Mouse (Mus musculus) limb, embryonic 14.5 days (tissue): ENCODE data around the gene Ttc9. TPM values are rescaled to one million over a fixed set of nuclear protein-coding genes. Genes with fewer than 3 reads are reported as not detected.

Experiments
- ATAC-seq: fragments of 200-750 bp; cut with Nextera tagmentation; 2 replicates; pipeline ENCODE4 v1.8.0; 2017; ENCODE audit warnings: low read depth, moderate number of reproducible peaks, moderate TSS enrichment; ENCODE audit not compliant: low FRiP score
- DNase-seq: peaks from one replicate; pipeline ENCODE4 v3.0.0-alpha.2; 2015; ENCODE audit warnings: low spot score
- H3K27ac ChIP-seq: fragments of 300-500 bp; sonication (generic); replicated peaks from 2 replicates; pipeline ENCODE4 v1.5.1; 2014; ENCODE audit warnings: low read depth, mild to moderate bottlenecking, low read length, moderate library complexity, mixed read lengths
- H3K27me3 ChIP-seq: fragments of 300-500 bp; sonication (generic); 2 replicates; pipeline ENCODE4 v1.6.1; 2014; ENCODE audit warnings: low read length, mixed read lengths; ENCODE audit not compliant: control insufficient read depth, insufficient read depth
- H3K36me3 ChIP-seq: fragments of 300-500 bp; sonication (generic); 2 replicates; pipeline ENCODE4 v1.6.1; 2014; ENCODE audit warnings: mild to moderate bottlenecking, low read length, moderate library complexity, mixed read lengths; ENCODE audit not compliant: control insufficient read depth, insufficient read depth
- H3K4me1 ChIP-seq: fragments of 300-500 bp; sonication (generic); 2 replicates; pipeline ENCODE4 v1.6.1; 2014; ENCODE audit warnings: antibody characterized with exemption, low read length, mixed read lengths; ENCODE audit not compliant: control insufficient read depth, insufficient read depth
- H3K4me2 ChIP-seq: fragments of 300-500 bp; sonication (generic); replicated peaks from 2 replicates; pipeline ENCODE4 v1.6.1; 2014; ENCODE audit warnings: low read depth, mild to moderate bottlenecking, low read length, moderate library complexity; ENCODE audit not compliant: severe bottlenecking
- H3K4me3 ChIP-seq: fragments of 300-500 bp; sonication (generic); replicated peaks from 2 replicates; pipeline ENCODE4 v1.5.1; 2014; ENCODE audit warnings: low read length
- H3K9ac ChIP-seq: fragments of 300-500 bp; sonication (generic); 2 replicates; pipeline ENCODE4 v1.6.1; 2014; ENCODE audit warnings: mild to moderate bottlenecking, low read depth, low read length, moderate library complexity; ENCODE audit not compliant: severe bottlenecking
- H3K9me3 ChIP-seq: fragments of 300-500 bp; sonication (generic); 2 replicates; pipeline ENCODE4 v1.6.1; 2016; ENCODE audit warnings: low read length; ENCODE audit not compliant: control insufficient read depth
- POLR2A ChIP-seq: fragments of 200-500 bp; IDR thresholded peaks from 2 replicates; pipeline ENCODE4 v1.8.0; 2012; ENCODE audit warnings: inconsistent platforms, mild to moderate bottlenecking, moderate library complexity, borderline replicate concordance; ENCODE audit not compliant: insufficient read depth, insufficient read length; ENCODE audit errors: extremely low read depth
- WGBS: fragments of 180-500 bp; shearing (Covaris S2); extraction: QIAGEN DNeasy Blood & Tissue Kit; methylation state at CpG from one replicate; pipeline ENCODE4 v1.1.7; 2014; 5-methylcytosine and 5-hydroxymethylcytosine counted together
- polyA plus RNA-seq, 2 experiments: library from polyadenylated mRNA; depleted of rRNA in 1 of 2; stranded (reverse) in 1 of 2; unstranded in 1 of 2; fragments of >200 nt; fragmentation: Nextera tagmentation in 1 of 2; extraction: Ambion mirVana in 1 of 2; gene quantifications; 2 replicates each; pipeline versions ENCODE4 v1.2.1 to v1.2.3; 2012 to 2014

The Ttc9 gene
- polyA plus RNA-seq, 2 experiments = 1.1 to 1.2 TPM

DNA sequence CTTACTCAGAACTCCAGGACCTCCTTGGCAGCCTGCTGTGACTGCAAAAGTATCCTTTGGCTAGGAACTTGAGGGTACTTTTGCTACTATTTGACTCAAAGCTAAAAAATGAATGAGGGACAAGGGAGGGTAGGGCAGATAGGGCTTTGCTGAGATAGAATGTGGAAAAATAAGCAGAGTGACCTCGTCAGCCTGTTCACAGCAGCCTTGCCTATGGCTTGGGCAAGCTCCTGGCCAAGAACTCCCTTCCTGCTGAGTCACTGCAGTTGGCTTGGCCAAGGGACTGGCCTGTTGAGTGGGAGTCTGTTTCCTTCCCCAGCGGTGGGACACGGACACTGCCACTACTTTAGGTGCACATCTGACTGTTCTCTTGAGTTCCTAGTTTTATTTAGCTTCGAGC, 57.5 kb downstream of the Ttc9 start:
- H3K27me3 ChIP-seq = no peaks in the 10 kb centered on the region
- H3K9ac ChIP-seq = no peak overlapping the region
- no peaks in the 10 kb centered on the region for H3K9me3 ChIP-seq
- H3K36me3 ChIP-seq = no peaks in the 10 kb centered on the region
- DNase-seq (no peak), ATAC-seq (no peak)
- H3K4me3 ChIP-seq = no peak overlapping the region
- WGBS = 78% methylated on average over 4 of the region's 4 CpGs
- H3K4me1 ChIP-seq = no peaks in the 10 kb centered on the region
- TF ChIP-seq POLR2A = no peak
- H3K27ac ChIP-seq = no peak overlapping the region
- no peak overlapping the region for H3K4me2 ChIP-seq

DNA sequence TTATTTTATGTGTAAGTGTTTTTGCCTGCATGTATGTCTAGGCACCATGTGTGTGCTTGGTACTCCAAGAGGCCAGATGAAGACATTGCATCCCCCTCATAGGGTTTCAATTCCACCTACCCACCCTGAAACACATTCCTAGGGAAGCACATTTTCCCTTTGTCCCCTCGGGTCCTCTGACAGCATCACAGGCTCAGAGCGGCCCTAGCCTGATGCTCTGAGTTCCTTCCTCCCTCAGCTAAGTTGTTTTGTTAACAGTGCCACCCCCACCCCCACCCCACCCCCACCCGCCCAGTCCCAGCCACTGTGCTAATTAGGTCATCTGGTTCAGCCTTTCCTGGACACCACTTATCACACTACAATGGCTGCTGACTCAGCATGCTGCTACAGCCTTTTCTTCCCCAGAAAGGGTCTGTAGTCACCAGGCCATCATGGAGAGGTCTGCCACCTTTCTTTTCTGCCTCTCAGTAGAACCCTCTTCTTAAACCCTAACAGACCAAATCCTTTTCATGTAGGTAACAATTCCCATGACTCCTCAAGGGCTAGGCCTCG, 58.5 kb downstream of the Ttc9 start:
- Histone ChIP-seq H3K9ac (no peak overlapping the region), H3K4me1 (no peaks in the 10 kb centered on the region), H3K4me2 (no peak overlapping the region), H3K9me3 (no peaks in the 10 kb centered on the region), H3K27me3 (no peaks in the 10 kb centered on the region), H3K27ac (no peak overlapping the region), H3K36me3 (no peaks in the 10 kb centered on the region), H3K4me3 (no peak overlapping the region)
- DNase-seq (no peak), ATAC-seq (no peak)
- no peak for TF ChIP-seq POLR2A
- WGBS = 47% methylated on average over 4 of the region's 4 CpGs

DNA sequence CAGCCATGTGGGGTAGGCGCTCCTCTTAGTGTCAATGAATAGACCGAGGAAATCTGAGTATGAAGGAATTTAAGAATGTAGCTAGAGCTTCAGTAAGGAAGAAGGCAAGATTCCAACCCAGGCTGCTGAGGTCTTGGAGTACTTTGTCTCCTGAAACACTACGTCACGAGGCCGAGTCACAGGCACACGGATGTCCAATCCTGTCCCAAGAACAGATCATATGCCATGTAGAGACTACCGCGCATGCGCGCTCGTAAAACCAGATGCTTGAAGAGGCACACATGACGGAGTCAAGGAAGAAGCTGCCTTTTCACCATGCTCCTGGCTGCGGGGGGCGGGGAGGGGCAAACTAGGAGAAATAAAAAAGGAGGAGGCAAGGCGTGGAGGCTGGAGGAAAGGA, 59.1 kb downstream of the Ttc9 start:
- no peak overlapping the region for H3K27ac ChIP-seq
- no peaks in the 10 kb centered on the region for H3K36me3 ChIP-seq
- no peak for TF ChIP-seq POLR2A
- H3K4me2 ChIP-seq = no peak overlapping the region
- H3K27me3 ChIP-seq = no peaks in the 10 kb centered on the region
- no peaks in the 10 kb centered on the region for H3K4me1 ChIP-seq
- H3K9me3 ChIP-seq = no peaks in the 10 kb centered on the region
- no peak overlapping the region for H3K4me3 ChIP-seq
- H3K9ac ChIP-seq = no peak overlapping the region
- DNase-seq = no peak
- 92% methylated on average over 15 of the region's 15 CpGs for WGBS
- ATAC-seq = no peak

DNA sequence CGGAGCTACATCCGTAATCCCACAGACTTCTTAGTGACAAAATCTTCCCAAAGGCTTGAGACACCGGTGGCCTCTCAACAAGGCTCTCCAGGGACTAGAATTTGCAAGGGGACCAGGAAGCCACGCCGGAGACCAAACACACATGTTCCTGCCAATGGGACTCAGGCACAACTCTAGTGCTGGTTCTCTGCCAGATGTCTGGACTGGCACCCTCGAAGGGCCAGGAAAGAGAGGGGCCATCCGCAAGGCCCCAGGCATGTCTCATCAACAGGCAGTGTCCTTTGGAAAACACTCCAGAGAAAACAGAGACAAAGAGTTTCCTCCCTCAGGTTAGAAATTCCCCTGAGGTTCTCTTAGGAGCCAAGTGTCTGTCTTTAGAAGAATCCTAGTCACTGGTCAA, 59.7 kb downstream of the Ttc9 start:
- DNase-seq (no peak), ATAC-seq (no peak)
- H3K27ac ChIP-seq = no peak overlapping the region
- no peak for TF ChIP-seq POLR2A
- H3K9ac ChIP-seq = no peak overlapping the region
- H3K36me3 ChIP-seq = no peaks in the 10 kb centered on the region
- H3K4me3 ChIP-seq = no peak overlapping the region
- 78% methylated on average over 7 of the region's 7 CpGs for WGBS
- H3K27me3 ChIP-seq = no peaks in the 10 kb centered on the region
- no peaks in the 10 kb centered on the region for H3K4me1 ChIP-seq
- no peak overlapping the region for H3K4me2 ChIP-seq
- no peaks in the 10 kb centered on the region for H3K9me3 ChIP-seq

DNA sequence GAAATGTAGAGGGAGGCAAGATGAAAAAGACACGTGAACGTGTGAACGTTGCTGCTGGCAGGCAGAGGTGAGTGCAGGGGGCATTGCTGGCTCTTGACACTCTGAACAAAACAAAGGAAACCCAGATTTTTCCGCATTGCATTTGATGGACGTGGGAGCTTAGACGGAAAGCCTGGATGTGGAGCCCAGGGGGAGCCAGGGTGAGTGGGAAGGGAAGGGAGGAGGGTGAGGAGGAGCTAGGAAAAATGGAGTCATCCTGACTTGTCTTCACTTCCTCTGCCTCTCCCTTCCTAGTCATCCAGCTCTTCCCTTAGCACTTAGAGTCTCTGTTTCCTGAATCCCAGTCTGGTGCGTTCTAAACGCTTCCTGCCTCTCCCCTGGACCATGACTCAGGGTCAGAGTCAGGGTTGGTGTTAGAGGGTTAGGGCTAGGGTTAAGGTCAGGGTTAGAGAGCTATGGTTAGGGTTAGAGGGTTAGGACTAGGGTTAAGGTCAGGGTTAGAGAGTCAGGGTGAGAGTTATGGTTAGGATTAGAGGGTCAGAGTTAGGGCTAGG, 60.2 kb downstream of the Ttc9 start:
- H3K9me3 ChIP-seq = no peaks in the 10 kb centered on the region
- H3K27ac ChIP-seq = no peak overlapping the region
- no peak for TF ChIP-seq POLR2A
- no peaks in the 10 kb centered on the region for H3K4me1 ChIP-seq
- no peak overlapping the region for H3K9ac ChIP-seq
- no peak overlapping the region for H3K4me2 ChIP-seq
- no peak overlapping the region for H3K4me3 ChIP-seq
- ATAC-seq (no peak), DNase-seq (no peak)
- no peaks in the 10 kb centered on the region for H3K27me3 ChIP-seq
- no peaks in the 10 kb centered on the region for H3K36me3 ChIP-seq
- WGBS = 46% methylated on average over 8 of the region's 8 CpGs

DNA sequence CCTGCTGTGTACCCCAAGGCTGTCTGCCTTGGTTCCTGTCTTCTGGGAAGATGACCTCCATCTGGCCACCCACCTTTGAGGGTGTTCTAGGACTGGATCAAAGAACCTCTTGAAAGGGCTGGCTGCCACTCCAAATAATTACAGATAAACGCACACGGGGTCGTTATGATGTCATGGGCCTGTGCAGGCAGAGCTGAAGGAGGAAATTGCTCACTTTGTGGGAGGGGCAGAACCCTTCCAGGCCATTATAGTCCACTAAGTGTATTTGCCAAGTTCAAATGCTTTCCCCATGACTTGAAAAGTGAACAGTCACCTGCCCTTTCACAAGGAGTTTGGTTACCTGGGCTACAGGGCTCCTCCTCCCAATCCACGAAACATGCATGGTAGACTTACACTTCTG, 67.0 kb downstream of the Ttc9 start:
- H3K4me1 ChIP-seq = no peaks in the 10 kb centered on the region
- DNase-seq = no peak
- H3K27me3 ChIP-seq = no peaks in the 10 kb centered on the region
- WGBS = 35% methylated on average over 4 of the region's 4 CpGs
- H3K9ac ChIP-seq = no peak overlapping the region
- no peaks in the 10 kb centered on the region for H3K36me3 ChIP-seq
- no peak overlapping the region for H3K27ac ChIP-seq
- no peak for TF ChIP-seq POLR2A
- H3K4me2 ChIP-seq = no peak overlapping the region
- no peak for ATAC-seq
- no peak overlapping the region for H3K4me3 ChIP-seq
- H3K9me3 ChIP-seq = no peaks in the 10 kb centered on the region
